Mouse (Mus musculus) CH12.LX (cell line): Measurements from ENCODE around the gene Yy1. TPM values are rescaled to one million over a fixed set of nuclear protein-coding genes. Genes with fewer than 3 reads are reported as not detected.
A peak's percentile ranks its signal among the peaks of the same experiment; 100 is the strongest.

Experiments
- DNase-seq: peaks from one replicate; pipeline ENCODE4 v3.0.0-alpha.2; 2013; ENCODE audit errors: extremely low read depth
- H3K27ac ChIP-seq: 2 replicates; pipeline ENCODE4 v1.5.1; 2012; ENCODE audit warnings: low read depth, mild to moderate bottlenecking, control low read depth, moderate library complexity; ENCODE audit not compliant: insufficient read depth
- H3K27me3 ChIP-seq: replicated peaks from 2 replicates; pipeline ENCODE3; 2012; ENCODE audit warnings: inconsistent platforms
- H3K36me3 ChIP-seq, 2 experiments: replicated peaks in 1 of 2; 2 replicates each; pipeline versions ENCODE3 to v1.6.1; 2012; ENCODE audit warnings: inconsistent platforms in 1 of 2, low read length in 1 of 2, mild to moderate bottlenecking in 1 of 2, mixed read lengths in 1 of 2, moderate library complexity in 1 of 2; ENCODE audit not compliant: control insufficient read depth in 1 of 2, insufficient read depth in 1 of 2
- H3K4me1 ChIP-seq, 2 experiments: 2 replicates each; pipeline ENCODE4 v1.6.1; 2012; ENCODE audit warnings: inconsistent platforms in 1 of 2, moderate library complexity in 1 of 2; ENCODE audit not compliant: insufficient read depth in 2 of 2, control insufficient read depth in 1 of 2
- H3K4me2 ChIP-seq: 2 replicates; pipeline ENCODE4 v1.6.1; 2012; ENCODE audit warnings: low read depth, mild to moderate bottlenecking, control low read depth; ENCODE audit not compliant: poor library complexity, insufficient read depth, severe bottlenecking
- H3K4me3 ChIP-seq, 3 experiments: fragments of 150-350 bp in 1 of 3; sonication (generic) in 1 of 3; replicated peaks in 1 of 3; 2 replicates each; pipeline versions ENCODE3 to v1.5.1; 2011 to 2012; ENCODE audit warnings: low read depth in 2 of 3, low read length in 2 of 3, mild to moderate bottlenecking in 2 of 3, moderate library complexity in 2 of 3, control low read depth in 1 of 3, improper control_type of control experiment in 1 of 3, inconsistent platforms in 1 of 3, mixed read lengths in 1 of 3; ENCODE audit not compliant: poor library complexity in 1 of 3
- H3K79me2 ChIP-seq: replicated peaks from 2 replicates; pipeline ENCODE4 v1.6.1; 2012; ENCODE audit warnings: mild to moderate bottlenecking, moderate library complexity; ENCODE audit not compliant: control insufficient read depth, poor library complexity, insufficient read depth, severe bottlenecking; ENCODE audit errors: extremely low read depth
- H3K9ac ChIP-seq: 2 replicates; pipeline ENCODE4 v1.6.1; 2012; ENCODE audit warnings: low read depth, mild to moderate bottlenecking, control low read depth, moderate library complexity; ENCODE audit not compliant: insufficient read depth
- H3K9me3 ChIP-seq: replicated peaks from 2 replicates; pipeline ENCODE3; 2012; ENCODE audit warnings: low read length, inconsistent platforms, mixed read lengths
- BHLHE40 ChIP-seq: IDR thresholded peaks from 2 replicates; pipeline ENCODE4 v1.6.1; 2011; ENCODE audit warnings: mild to moderate bottlenecking, low read depth, low read length, improper control_type of control experiment
- CHD1 ChIP-seq: IDR thresholded peaks from 2 replicates; pipeline ENCODE4 v1.6.1; 2012; ENCODE audit warnings: low read depth, low read length, improper control_type of control experiment, inconsistent platforms
- CTCF ChIP-seq, 2 experiments: IDR thresholded peaks in 1 of 2; conservative IDR thresholded peaks in 1 of 2; 2 replicates each; pipeline ENCODE4 v1.5.1; 2011 to 2012; ENCODE audit warnings: low read depth in 2 of 2, low read length in 2 of 2, improper control_type of control experiment in 1 of 2, inconsistent platforms in 1 of 2, mild to moderate bottlenecking in 1 of 2, moderate library complexity in 1 of 2
- E2F4 ChIP-seq: IDR thresholded peaks from 2 replicates; pipeline ENCODE4 v1.6.1; 2011; ENCODE audit warnings: low read depth, low read length, improper control_type of control experiment; ENCODE audit not compliant: insufficient replicate concordance
- ELF1 ChIP-seq: IDR thresholded peaks from 2 replicates; pipeline ENCODE4 v1.6.1; 2014; ENCODE audit warnings: low read depth, mild to moderate bottlenecking, inconsistent platforms, low read length, improper control_type of control experiment
- EP300 ChIP-seq: IDR thresholded peaks from 2 replicates; pipeline ENCODE4 v1.6.1; 2011; ENCODE audit warnings: low read length, improper control_type of control experiment
- GABPA ChIP-seq: IDR thresholded peaks from 2 replicates; pipeline ENCODE4 v1.6.1; 2012; ENCODE audit warnings: low read depth, low read length, improper control_type of control experiment, inconsistent platforms; ENCODE audit not compliant: insufficient replicate concordance
- HCFC1 ChIP-seq: IDR thresholded peaks from 2 replicates; pipeline ENCODE4 v1.6.1; 2012; ENCODE audit warnings: low read depth, mild to moderate bottlenecking, inconsistent platforms, low read length, improper control_type of control experiment
- IRF4 ChIP-seq: IDR thresholded peaks from 2 replicates; pipeline ENCODE4 v1.6.1; 2014; ENCODE audit warnings: low read depth, mild to moderate bottlenecking, inconsistent platforms, low read length, improper control_type of control experiment
- JUN ChIP-seq: IDR thresholded peaks from 2 replicates; pipeline ENCODE4 v1.6.1; 2011; ENCODE audit warnings: low read depth, mild to moderate bottlenecking, low read length, improper control_type of control experiment, moderate library complexity; ENCODE audit not compliant: insufficient read depth
- KAT2A ChIP-seq: IDR thresholded peaks from 2 replicates; pipeline ENCODE4 v1.6.1; 2012; ENCODE audit warnings: low read length, improper control_type of control experiment, inconsistent platforms; ENCODE audit not compliant: insufficient replicate concordance
- MAFK ChIP-seq: IDR thresholded peaks from 2 replicates; pipeline ENCODE4 v1.6.1; 2011; ENCODE audit warnings: low read length, improper control_type of control experiment; ENCODE audit not compliant: insufficient replicate concordance
- MAX ChIP-seq: IDR thresholded peaks from 2 replicates; pipeline ENCODE4 v1.6.1; 2011; ENCODE audit warnings: low read length, improper control_type of control experiment
- MAZ ChIP-seq: IDR thresholded peaks from 2 replicates; pipeline ENCODE4 v1.6.1; 2012; ENCODE audit warnings: low read depth, mild to moderate bottlenecking, inconsistent platforms, low read length, improper control_type of control experiment, moderate library complexity
- MXI1 ChIP-seq: IDR thresholded peaks from 2 replicates; pipeline ENCODE4 v1.6.1; 2011; ENCODE audit warnings: mild to moderate bottlenecking, low read depth, low read length, improper control_type of control experiment
- NELFE ChIP-seq: IDR thresholded peaks from 2 replicates; pipeline ENCODE4 v1.6.1; 2011; ENCODE audit warnings: low read depth, low read length, improper control_type of control experiment
- NRF1 ChIP-seq: IDR thresholded peaks from 2 replicates; pipeline ENCODE4 v1.6.1; 2014; ENCODE audit warnings: low read depth, mild to moderate bottlenecking, inconsistent platforms, low read length, improper control_type of control experiment, moderate library complexity
- POLR2A ChIP-seq: IDR thresholded peaks from 2 replicates; pipeline ENCODE4 v1.6.1; 2011; ENCODE audit warnings: low read depth, mild to moderate bottlenecking, improper control_type of control experiment, low read length
- POLR2AphosphoS2 ChIP-seq: IDR thresholded peaks from 2 replicates; pipeline ENCODE4 v1.6.1; 2011; ENCODE audit warnings: low read depth, low read length, improper control_type of control experiment
- RAD21 ChIP-seq: IDR thresholded peaks from 2 replicates; pipeline ENCODE4 v1.6.1; 2011; ENCODE audit warnings: low read depth, mild to moderate bottlenecking, low read length, improper control_type of control experiment, moderate library complexity
- SIN3A ChIP-seq: IDR thresholded peaks from 2 replicates; pipeline ENCODE4 v1.6.1; 2012; ENCODE audit warnings: low read length, improper control_type of control experiment, inconsistent platforms
- TBP ChIP-seq: conservative IDR thresholded peaks from 2 replicates; pipeline ENCODE4 v1.6.1; 2011; ENCODE audit warnings: low read depth, low read length, improper control_type of control experiment
- TCF12 ChIP-seq: IDR thresholded peaks from 2 replicates; pipeline ENCODE4 v1.6.1; 2014; ENCODE audit warnings: low read depth, mild to moderate bottlenecking, inconsistent platforms, low read length, improper control_type of control experiment
- UBTF ChIP-seq: IDR thresholded peaks from 2 replicates; pipeline ENCODE4 v1.6.1; 2012; ENCODE audit warnings: low read depth, mild to moderate bottlenecking, inconsistent platforms, low read length, improper control_type of control experiment, moderate library complexity
- ZC3H11A ChIP-seq: IDR thresholded peaks from 2 replicates; pipeline ENCODE4 v1.6.1; 2012; ENCODE audit warnings: low read depth, mild to moderate bottlenecking, inconsistent platforms, low read length, improper control_type of control experiment
- ZKSCAN1 ChIP-seq: IDR thresholded peaks from 2 replicates; pipeline ENCODE4 v1.6.1; 2012; ENCODE audit warnings: low read depth, inconsistent platforms, low read length, improper control_type of control experiment, borderline replicate concordance
- ZMIZ1 ChIP-seq: IDR thresholded peaks from 2 replicates; pipeline ENCODE4 v1.6.1; 2012; ENCODE audit warnings: low read depth, mild to moderate bottlenecking, inconsistent platforms, low read length, improper control_type of control experiment
- ZNF384 ChIP-seq: IDR thresholded peaks from 2 replicates; pipeline ENCODE4 v1.6.1; 2012; ENCODE audit warnings: low read depth, low read length, improper control_type of control experiment, inconsistent platforms
- dilution Hi-C: fragments of 300-500 bp; cut with MboI; formaldehyde crosslinking; loops from 2 replicates; pipeline ENCODE4 v1.14.3; 2020; ENCODE audit warnings: low sequenced_read_pairs; ENCODE audit not compliant: extremely low pct_unique_long_range_greater_than_20kb, extremely low pct_ligation_motif_present
- in situ Hi-C: fragments of 300-500 bp; cut with MboI; formaldehyde crosslinking; loops from 3 replicates; pipeline ENCODE4 v1.14.3; 2019; ENCODE audit warnings: low sequenced_read_pairs, low pct_ligation_motif_present, low pct_unique_long_range_greater_than_20kb, mixed read lengths
- polyA plus RNA-seq: library from polyadenylated mRNA; unstranded; fragments of >175 nt; gene quantifications from 2 replicates; pipeline ENCODE4 v1.2.1, GENCODE M21; 2012; ENCODE audit warnings: low read depth; ENCODE audit not compliant: insufficient read length
- total RNA-seq, 2 experiments: library from RNA; depleted of rRNA; stranded (reverse); fragments of 300-350 nt in 1 of 2; fragments of >200 nt in 1 of 2; gene quantifications; 2 replicates each; pipeline ENCODE4 v1.2.3; 2012 to 2014

Gene Yy1
- total and polyA plus RNA-seq, 3 experiments, result 30.8 to 56.8 (median 51.7) TPM

DNA sequence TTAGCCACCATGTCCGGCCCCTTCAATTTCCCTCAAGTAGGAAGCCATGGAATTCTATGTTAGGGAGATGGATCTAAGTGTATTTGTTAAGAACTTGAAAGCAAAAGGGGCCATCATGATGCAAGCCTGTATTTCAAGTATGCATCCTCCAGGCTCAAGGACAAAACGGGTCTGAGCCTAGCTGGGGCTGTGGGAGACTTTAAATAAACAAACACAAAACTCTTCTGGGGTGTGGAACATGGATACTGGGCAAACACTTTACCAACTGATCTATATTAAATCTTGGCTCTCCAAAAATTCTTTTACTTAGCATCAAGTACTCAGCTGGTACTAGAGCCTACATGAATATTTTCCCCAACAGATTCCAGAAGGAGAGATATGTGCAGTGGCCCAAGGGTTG, 5.4 kb upstream of the Yy1 start:
- dilution Hi-C loops, result no loop called here
- no peak overlapping the region for H3K27ac ChIP-seq
- H3K4me3 ChIP-seq, result no peak overlapping the region
- no peaks in the 10 kb centered on the region for H3K27me3 ChIP-seq
- H3K36me3 ChIP-seq, result peaks cover 5 to 38% of the 10 kb centered on the region in 2 experiments
- peaks cover 52% of the 10 kb centered on the region for H3K79me2 ChIP-seq
- no peak for DNase-seq
- no peak overlapping the region for H3K4me2 ChIP-seq
- TF ChIP-seq NRF1 (no peak), IRF4 (no peak), EP300 (no peak), POLR2AphosphoS2 (no peak), MXI1 (no peak)
- TF ChIP-seq, all 38 proteins: peak for 0
- in situ Hi-C loops, result no loop called here
- Histone ChIP-seq H3K9ac (no peak overlapping the region), H3K4me1 (peaks cover 2 to 23% of the 10 kb centered on the region in 2 experiments; a peak in 2 of 4 replicates), H3K9me3 (peaks cover 5% of the 10 kb centered on the region)

DNA sequence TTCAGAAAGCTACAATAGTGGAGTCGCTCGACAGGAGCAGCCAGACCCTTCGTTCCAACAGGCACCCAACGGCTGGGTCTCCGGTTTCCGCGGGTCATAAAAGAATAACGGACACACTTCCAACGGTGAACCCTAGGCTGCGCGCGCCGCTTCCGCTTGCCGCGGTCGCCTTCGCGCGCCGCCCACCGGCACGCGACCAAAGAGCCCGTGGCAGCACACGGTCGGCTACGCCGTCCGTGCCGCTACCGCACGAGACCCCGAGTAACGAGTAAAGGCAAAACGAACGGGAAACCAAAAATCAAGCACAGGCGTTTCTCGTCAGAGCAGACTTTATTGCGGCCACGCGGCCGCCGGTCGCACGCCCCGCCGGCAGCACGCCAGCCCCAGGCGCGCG, 624 bp upstream of the Yy1 start:
- no peak overlapping the region for H3K4me2 ChIP-seq
- H3K4me1 ChIP-seq, result peaks cover 2 to 39% of the 10 kb centered on the region in 2 experiments; a peak in 2 of 4 replicates
- H3K4me3 ChIP-seq, result peak overlapping the region; percentile 87 to 97 (median 97)
- dilution Hi-C loops, result no loop called here
- peaks cover 0 to 30% of the 10 kb centered on the region in 2 experiments for H3K36me3 ChIP-seq
- peak overlapping the region; percentile 93 for H3K9ac ChIP-seq
- H3K79me2 ChIP-seq, result peaks cover 78% of the 10 kb centered on the region
- peak overlapping the region; percentile 77 for H3K27ac ChIP-seq
- peak; percentile 82 for DNase-seq
- peaks cover 2% of the 10 kb centered on the region for H3K9me3 ChIP-seq
- H3K27me3 ChIP-seq, result no peaks in the 10 kb centered on the region
- TF ChIP-seq E2F4 (0 out of 2 replicates have a peak, but pooled peaks have one; percentile 60), HCFC1 (peak; percentile 85), POLR2A (peak; percentile 67), RAD21 (no peak), IRF4 (peak; percentile 67; the same call in 1 of the 2 replicates), MXI1 (peak; percentile 70), TBP (peak; percentile 75; the same call in 1 of the 2 replicates), ZMIZ1 (peak; percentile 70), ZKSCAN1 (no peak), POLR2AphosphoS2 (no peak), ZNF384 (peak; percentile 10; the same call in 1 of the 2 replicates), CTCF (conservative IDR thresholded peaks at IDR 0.05 in 1 of 2, IDR thresholded peaks at IDR 0.05 in 1 of 2; ENCODE audit: low read depth in 2 of 2, low read length in 2 of 2) (peak in 1 of 2 experiments; percentile 15; a peak in 1 of 4 replicates), EP300 (no peak), UBTF (no peak), MAFK (no peak), MAZ (no peak), KAT2A (peak; percentile 73; the same call in 1 of the 2 replicates), JUN (no peak; the same call in 1 of the 2 replicates), NRF1 (peak; percentile 83), TCF12 (peak; percentile 48; the same call in 1 of the 2 replicates), ELF1 (peak; percentile 79), CHD1 (no peak; the same call in 1 of the 2 replicates), NELFE (peak; percentile 68), GABPA (peak; percentile 8; the same call in 1 of the 2 replicates), ZC3H11A (no peak), MAX (peak; percentile 72), BHLHE40 (peak; percentile 99), SIN3A (peak; percentile 81)
- in situ Hi-C loops, result no loop called here
